Mouse (Mus musculus) adrenal gland, adult (tissue): ENCODE measurements around the gene Meig1.
A peak's percentile ranks its signal among the peaks of the same experiment; 100 is the strongest.
"Not testable (repeated sequence)": the region's sequence is repeated elsewhere in the genome, so short reads cannot be mapped to it uniquely, and the experiment has no call there.

Source experiments
- DNase-seq, 2 experiments: peaks; one replicate each; pipeline ENCODE4 v3.0.0; 2022 to 2023; ENCODE audit warnings: low spot score in 1 of 2; ENCODE audit not compliant: inconsistent age in 2 of 2

Meig1 gene

GRCm38 (mm10) chr2:3422548-3422947 is at the start of gene Meig1:
Gene Meig1, minus strand, starts transcription at chr2:3422648.
- no peak for DNase-seq

GRCm38 (mm10) chr2:3456590-3456989 is 34.1 kb upstream of the Meig1 start:
- no peak for DNase-seq

GRCm38 (mm10) chr2:3453096-3453495 is 30.6 kb upstream of the Meig1 start:
- DNase-seq = peak in 1 of 2 experiments; percentile 53

GRCm38 (mm10) chr2:3449431-3449830 is 27.0 kb upstream of the Meig1 start:
- no peak for DNase-seq

GRCm38 (mm10) chr2:3445984-3446383 is 23.5 kb upstream of the Meig1 start:
- DNase-seq = no peak

GRCm38 (mm10) chr2:3444206-3444605 is 21.8 kb upstream of the Meig1 start:
- DNase-seq = no peak

GRCm38 (mm10) chr2:3437956-3438355 is 15.5 kb upstream of the Meig1 start:
- no peak for DNase-seq

GRCm38 (mm10) chr2:3435369-3436061 is 13.1 kb upstream of the Meig1 start:
- no peak for DNase-seq

GRCm38 (mm10) chr2:3430956-3431355 is 8.5 kb upstream of the Meig1 start:
- DNase-seq = no peak

- no peak for DNase-seq
These were observed 2.1 kb upstream of the Meig1 start for GRCm38 (mm10) chr2:3424579-3424910.

GRCm38 (mm10) chr2:3423841-3424578 is 1.6 kb upstream of the Meig1 start, which contains the start of gene Dclre1c:
Gene Dclre1c, plus strand, starts transcription at chr2:3424131.
- DNase-seq = peak; percentile 92 to 96

- no peak for DNase-seq
These were observed 2.3 kb downstream of the Meig1 start for GRCm38 (mm10) chr2:3420157-3420556.

GRCm38 (mm10) chr2:3418883-3419431 is 3.5 kb downstream of the Meig1 start:
- peak; percentile 97 to 99 for DNase-seq

- DNase-seq = no peak
These were observed 6.8 kb downstream of the Meig1 start for GRCm38 (mm10) chr2:3415676-3416075.

- DNase-seq = peak; percentile 49 to 88
These were observed 8.2 kb downstream of the Meig1 start for GRCm38 (mm10) chr2:3414241-3414640.

GRCm38 (mm10) chr2:3407756-3408155 is 14.7 kb downstream of the Meig1 start:
- DNase-seq = no peak

- no peak for DNase-seq
These were observed 16.5 kb downstream of the Meig1 start for GRCm38 (mm10) chr2:3405981-3406380.

- not testable (repeated sequence) for DNase-seq
These were observed 25.3 kb downstream of the Meig1 start, which contains the start of gene Olah for GRCm38 (mm10) chr2:3397110-3397509. Gene Olah, minus strand, starts transcription at chr2:3397210.

GRCm38 (mm10) chr2:3391945-3392344 is 30.5 kb downstream of the Meig1 start:
- no peak for DNase-seq

- DNase-seq = no peak
These were observed 35.2 kb downstream of the Meig1 start for GRCm38 (mm10) chr2:3387105-3387860.

- DNase-seq = no peak
These were observed 57.3 kb downstream of the Meig1 start for GRCm38 (mm10) chr2:3365127-3365526.
